In genomic region chr4:140258968-140259367, GRCm38 (mm10) we compare ENCODE assay signal across 9 mouse cellular contexts. TPM values are rescaled to one million over a fixed set of nuclear protein-coding genes. Genes with fewer than 3 reads are reported as not detected.
DNase-seq lines count a peak whose midpoint lies in the region; ATAC-seq and TF ChIP-seq lines count a peak whose summit lies in the region.
"Had no signal": no experiment of that assay in that cellular context is flagged by ENCODE, and none has a peak within 500 bp of the region (broad histone marks: within the 10 kb centered on the region; RNA-seq: fewer than 3 reads in every experiment).

No protein-coding gene starts in this region.

- no peaks in the 10 kb centered on the region for H3K27me3 ChIP-seq in intestine, embryonic 15.5 days (replicated peaks)
- no peaks in the 10 kb centered on the region for H3K27me3 ChIP-seq in liver, embryonic 16.5 days (ENCODE audit: control insufficient read depth, insufficient read depth, low read depth, low read length)
- no peaks in the 10 kb centered on the region for H3K27me3 ChIP-seq in stomach, postnatal 0 days (ENCODE audit: control insufficient read depth, insufficient read depth, low read length)

- intact Hi-C loops in gastrocnemius, postnatal 14 days (cut with DNase I; ENCODE audit: low total_unique reads) = loop anchor here (10.0 kb wide), 1 partner anchor 276 kb away; no protein-coding TSS in a partner anchor

- no peak overlapping the region for H3K27ac ChIP-seq in intestine, embryonic 15.5 days
- H3K27ac ChIP-seq in liver, embryonic 16.5 days (ENCODE audit: low read length) = no peak overlapping the region
- no peak overlapping the region for H3K27ac ChIP-seq in stomach, postnatal 0 days (replicated peaks)

- TF ChIP-seq EP300 in stomach, postnatal 0 days (optimal IDR thresholded peaks at IDR 0.05) = no peak

- H3K4me2 ChIP-seq in intestine, embryonic 15.5 days (replicated peaks) = no peak overlapping the region
- H3K4me2 ChIP-seq in liver, embryonic 16.5 days (ENCODE audit: low read depth, low read length) = no peak overlapping the region
- no peak overlapping the region for H3K4me2 ChIP-seq in stomach, postnatal 0 days (replicated peaks; ENCODE audit: low read depth)

- WGBS in intestine, embryonic 15.5 days = 11% methylated on average over 6 of the region's 6 CpGs
- WGBS in liver, embryonic 16.5 days (ENCODE audit: insufficient replicate concordance) = 9% methylated on average over 6 of the region's 6 CpGs
- WGBS in stomach, postnatal 0 days = 6% methylated on average over 6 of the region's 6 CpGs

- H3K9ac ChIP-seq in intestine, embryonic 15.5 days = no peak overlapping the region
- H3K9ac ChIP-seq in liver, embryonic 16.5 days (ENCODE audit: low read depth, low read length) = no peak overlapping the region
- no peak overlapping the region for H3K9ac ChIP-seq in stomach, postnatal 0 days (ENCODE audit: low read length)

- no peak overlapping the region for H3K4me3 ChIP-seq in intestine, embryonic 15.5 days (replicated peaks)
- H3K4me3 ChIP-seq in liver, embryonic 16.5 days (ENCODE audit: low read depth, low read length) = no peak overlapping the region
- no peak overlapping the region for H3K4me3 ChIP-seq in stomach, postnatal 0 days (ENCODE audit: low read depth, low read length)

- peak; percentile 71 for ATAC-seq in intestine, embryonic 15.5 days
- ATAC-seq in liver, embryonic 16.5 days (ENCODE audit: low read depth) = peak; percentile 30; the same call in 1 of the 2 replicates
- peak; percentile 88 for ATAC-seq in stomach, postnatal 0 days (ENCODE audit: low FRiP score, low TSS enrichment)

- no peaks in the 10 kb centered on the region for H3K9me3 ChIP-seq in intestine, embryonic 15.5 days
- H3K9me3 ChIP-seq in liver, embryonic 16.5 days (replicated peaks; ENCODE audit: control insufficient read depth, low read length) = no peaks in the 10 kb centered on the region
- no peaks in the 10 kb centered on the region for H3K9me3 ChIP-seq in stomach, postnatal 0 days (ENCODE audit: control insufficient read depth, low read length)

- TF ChIP-seq CTCF in stomach, postnatal 0 days (IDR thresholded peaks at IDR 0.05; ENCODE audit: low read depth) = peak; percentile 34; the same call in 1 of the 2 replicates

- no peaks in the 10 kb centered on the region for H3K4me1 ChIP-seq in intestine, embryonic 15.5 days (replicated peaks)
- no peaks in the 10 kb centered on the region for H3K4me1 ChIP-seq in liver, embryonic 16.5 days (ENCODE audit: control insufficient read depth, low read depth, low read length)
- H3K4me1 ChIP-seq in stomach, postnatal 0 days (replicated peaks; ENCODE audit: control insufficient read depth, insufficient read depth) = no peaks in the 10 kb centered on the region

- H3K36me3 ChIP-seq in intestine, embryonic 15.5 days = no peaks in the 10 kb centered on the region
- no peaks in the 10 kb centered on the region for H3K36me3 ChIP-seq in liver, embryonic 16.5 days (ENCODE audit: control insufficient read depth, insufficient read depth)
- H3K36me3 ChIP-seq in stomach, postnatal 0 days (ENCODE audit: control insufficient read depth, insufficient read depth, low read length) = no peaks in the 10 kb centered on the region

- DNase-seq in urinary bladder, postnatal 14 days (ENCODE audit: low spot score) = peak; percentile 40
- DNase-seq in urinary bladder, adult 18-20 months (ENCODE audit: low spot score in 2 of 2) = no peak
- DNase-seq in gastrocnemius, postnatal 14 days = peak; percentile 40
- DNase-seq in stomach, postnatal 0 days (ENCODE audit: low spot score) = peak; percentile 71
- no peak for DNase-seq in spleen, postnatal 36 days (ENCODE audit: low spot score in 2 of 2)
- no peak for DNase-seq in left cerebral cortex, adult 18-20 months (ENCODE audit: low spot score in 2 of 2)

RNA-seq across cellular contexts. Expression of gene Igsf21, which starts 12.4 kb away (rescaled TPM):
- total RNA-seq in gastrocnemius, postnatal 14 days (2021) = under 1 TPM; 0.14 to 0.16 TPM
- polyA plus RNA-seq in intestine, embryonic 15.5 days (2015; fragmentation: Nextera tagmentation; extraction: Ambion mirVana) = 1.3 and 1.5 TPM in 2 replicates
- not detected in 2 replicates for polyA plus RNA-seq in liver, embryonic 16.5 days (2015; fragmentation: Nextera tagmentation; extraction: Ambion mirVana)
- 1.2 and 1.5 TPM in 2 replicates for polyA plus RNA-seq in stomach, postnatal 0 days (2015; fragmentation: Nextera tagmentation; extraction: Ambion mirVana)
- total RNA-seq in left cerebral cortex, adult 18-20 months (2021) = 10 to 100 TPM; 55.4 to 72.1 TPM
- total RNA-seq: neutrophil, adult 5-6 weeks had no signal

Comparison
In these comparisons a context has a peak if more than half of its experiments do, and no peak if none do; other contexts are left out.
1. DNase-seq: peak in urinary bladder, postnatal 14 days (single experiment), gastrocnemius, postnatal 14 days (single experiment) and stomach, postnatal 0 days (single experiment); none in urinary bladder, adult 18-20 months (0 of 2), spleen, postnatal 36 days (0 of 2) and left cerebral cortex, adult 18-20 months (0 of 2).
2. ATAC-seq: peak in every context shown above with its lines; median percentile 88 in stomach, postnatal 0 days; 71 in intestine, embryonic 15.5 days; 30 in liver, embryonic 16.5 days.